Mouse (Mus musculus) kidney, embryonic 16.5 days (tissue): ENCODE data around the gene Cdca7. TPM values are rescaled to one million over a fixed set of nuclear protein-coding genes. Genes with fewer than 3 reads are reported as not detected.
A peak's percentile ranks its signal among the peaks of the same experiment; 100 is the strongest.

Source experiments
- ATAC-seq: fragments of 200-750 bp; cut with Nextera tagmentation; 2 replicates; pipeline ENCODE4 v1.8.0; 2017; ENCODE audit warnings: moderate TSS enrichment; ENCODE audit not compliant: low FRiP score, low TSS enrichment
- H3K27ac ChIP-seq: fragments of 300-500 bp; sonication (generic); 2 replicates; pipeline ENCODE4 v1.5.1; 2014; ENCODE audit warnings: low read length
- H3K27me3 ChIP-seq: fragments of 300-500 bp; sonication (generic); 2 replicates; pipeline ENCODE4 v1.6.1; 2014; ENCODE audit warnings: low read length, control low read depth, mixed read lengths; ENCODE audit not compliant: insufficient read depth
- H3K36me3 ChIP-seq: fragments of 300-500 bp; sonication (generic); 2 replicates; pipeline ENCODE4 v1.6.1; 2014; ENCODE audit warnings: low read length, control low read depth, mixed read lengths; ENCODE audit not compliant: insufficient read depth
- H3K4me1 ChIP-seq: fragments of 300-500 bp; sonication (generic); 2 replicates; pipeline ENCODE4 v1.6.1; 2014; ENCODE audit warnings: low read length, control low read depth, mixed read lengths; ENCODE audit not compliant: insufficient read depth
- H3K4me2 ChIP-seq: fragments of 300-500 bp; sonication (generic); replicated peaks from 2 replicates; pipeline ENCODE4 v1.6.1; 2014; ENCODE audit warnings: low read depth, low read length
- H3K4me3 ChIP-seq: fragments of 300-500 bp; sonication (generic); 2 replicates; pipeline ENCODE4 v1.5.1; 2014; ENCODE audit warnings: mild to moderate bottlenecking, low read length
- H3K9ac ChIP-seq: fragments of 300-500 bp; sonication (generic); replicated peaks from 2 replicates; pipeline ENCODE4 v1.6.1; 2014; ENCODE audit warnings: low read length
- H3K9me3 ChIP-seq: fragments of 300-500 bp; sonication (generic); 2 replicates; pipeline ENCODE4 v1.6.1; 2016; ENCODE audit warnings: low read length, control low read depth
- WGBS: fragments of 180-500 bp; shearing (Covaris S2); extraction: QIAGEN DNeasy Blood & Tissue Kit; methylation state at CpG from one replicate; pipeline ENCODE4 v1.1.7; 2014; 5-methylcytosine and 5-hydroxymethylcytosine counted together
- polyA plus RNA-seq: library from polyadenylated mRNA; unstranded; fragments of >200 nt; fragmentation: Nextera tagmentation; extraction: Ambion mirVana; gene quantifications from 2 replicates; pipeline ENCODE4 v1.2.1, GENCODE M21; 2015

Cdca7 gene
- polyA plus RNA-seq, 1 experiment from 2014 or later, result 165 TPM

- WGBS, result 81% methylated on average over 8 of the region's 8 CpGs
- no peak overlapping the region for H3K4me2 ChIP-seq
These were observed 32.9 kb downstream of the Cdca7 start for GRCm38 (mm10) chr2:72508891-72509290.

DNA sequence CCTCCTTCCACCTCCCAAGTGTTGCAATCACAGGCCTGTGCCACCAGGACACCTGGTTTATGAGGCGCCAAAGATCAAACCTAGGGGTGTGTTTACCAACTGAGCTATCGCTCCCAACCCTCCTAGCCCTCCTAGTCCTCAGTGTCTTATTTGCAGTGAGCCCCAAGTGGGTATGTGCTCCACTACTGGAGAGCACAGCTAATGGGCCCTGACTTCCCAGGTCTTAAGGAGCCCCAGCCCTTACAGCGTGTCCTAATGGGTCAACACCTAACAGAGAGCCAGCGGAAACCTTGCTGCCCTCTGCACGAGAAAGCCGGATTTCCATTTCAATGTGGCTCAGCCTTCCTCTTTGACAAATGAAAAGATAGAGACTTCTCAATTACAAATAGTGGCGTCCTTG is 39.6 kb downstream of the Cdca7 start:
- Histone ChIP-seq H3K36me3 (no peaks in the 10 kb centered on the region), H3K9me3 (no peaks in the 10 kb centered on the region), H3K9ac (no peak overlapping the region), H3K4me3 (no peak overlapping the region), H3K27ac (no peak overlapping the region), H3K4me1 (peaks cover 8% of the 10 kb centered on the region), H3K4me2 (no peak overlapping the region), H3K27me3 (peaks cover 12% of the 10 kb centered on the region)
- 20% methylated on average over 7 of the region's 7 CpGs for WGBS
- peak; percentile 67; the same call in 1 of the 2 replicates for ATAC-seq

More at GRCm38 (mm10) chr2:72508891-72509290, 32.9 kb downstream of the Cdca7 start:
- Histone ChIP-seq H3K36me3 (no peaks in the 10 kb centered on the region), H3K27ac (no peak overlapping the region), H3K27me3 (no peaks in the 10 kb centered on the region), H3K9ac (no peak overlapping the region), H3K4me3 (no peak overlapping the region), H3K9me3 (no peaks in the 10 kb centered on the region), H3K4me1 (peaks cover 10% of the 10 kb centered on the region)
- no peak for ATAC-seq

DNA sequence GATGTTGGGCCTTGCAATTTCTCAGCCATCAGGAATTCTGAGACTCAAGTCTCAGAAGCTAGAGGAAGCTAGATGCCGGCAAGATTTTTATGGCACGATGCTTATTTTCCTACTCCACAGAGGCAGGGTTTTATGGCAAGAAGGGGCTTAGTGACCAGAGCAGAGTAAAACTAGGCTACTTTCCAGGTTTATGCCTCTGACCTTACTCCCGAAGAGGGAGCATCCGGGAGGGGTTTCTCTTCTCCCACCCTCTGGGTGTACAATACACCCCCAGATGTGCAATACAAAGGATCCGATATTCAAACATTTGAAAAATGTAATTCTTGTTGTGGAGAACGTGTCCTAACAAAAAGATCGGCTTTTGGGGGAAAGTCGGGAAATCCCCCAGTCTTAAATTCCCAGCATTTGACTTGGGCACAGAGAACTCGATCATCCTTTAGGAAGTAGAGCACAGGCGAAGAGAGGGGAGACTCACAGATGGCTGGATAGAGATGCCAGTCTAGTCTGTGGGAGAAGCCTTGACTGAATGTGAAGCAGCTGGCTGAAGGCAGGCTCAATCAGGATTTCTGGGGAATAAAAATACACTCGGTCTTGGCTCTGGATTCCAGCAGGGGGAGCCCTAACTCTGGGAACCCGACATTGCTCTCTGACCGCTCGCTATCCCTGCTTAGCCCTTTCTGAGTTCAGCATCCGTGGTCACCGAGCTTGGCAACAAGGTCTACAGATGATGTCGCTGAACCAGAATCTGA is 40.2 kb downstream of the Cdca7 start:
- peak overlapping the region; percentile 40 for H3K4me2 ChIP-seq
- ATAC-seq, result peak; percentile 80; the same call in 1 of the 2 replicates
- 10% methylated on average over 17 of the region's 17 CpGs for WGBS

GRCm38 (mm10) chr2:72516720-72517089 is 40.7 kb downstream of the Cdca7 start:
- H3K27me3 ChIP-seq, result peaks cover 12% of the 10 kb centered on the region
- 31% methylated on average over 8 of the region's 8 CpGs for WGBS
- H3K4me2 ChIP-seq, result peak overlapping the region; percentile 11; the same call in 1 of the 2 replicates
- no peak for ATAC-seq
- no peak overlapping the region for H3K27ac ChIP-seq
- peaks cover 8% of the 10 kb centered on the region for H3K4me1 ChIP-seq
- no peaks in the 10 kb centered on the region for H3K36me3 ChIP-seq
- H3K9ac ChIP-seq, result no peak overlapping the region
- H3K4me3 ChIP-seq, result no peak overlapping the region
- no peaks in the 10 kb centered on the region for H3K9me3 ChIP-seq

More for the DNA sequence above, 40.2 kb downstream of the Cdca7 start:
- Histone ChIP-seq H3K9ac (peak overlapping the region; percentile 50; the same call in 1 of the 2 replicates), H3K4me1 (peaks cover 8% of the 10 kb centered on the region), H3K27ac (no peak overlapping the region), H3K9me3 (no peaks in the 10 kb centered on the region), H3K27me3 (peaks cover 12% of the 10 kb centered on the region), H3K36me3 (no peaks in the 10 kb centered on the region), H3K4me3 (peak overlapping the region; percentile 18; the same call in 1 of the 2 replicates)

DNA sequence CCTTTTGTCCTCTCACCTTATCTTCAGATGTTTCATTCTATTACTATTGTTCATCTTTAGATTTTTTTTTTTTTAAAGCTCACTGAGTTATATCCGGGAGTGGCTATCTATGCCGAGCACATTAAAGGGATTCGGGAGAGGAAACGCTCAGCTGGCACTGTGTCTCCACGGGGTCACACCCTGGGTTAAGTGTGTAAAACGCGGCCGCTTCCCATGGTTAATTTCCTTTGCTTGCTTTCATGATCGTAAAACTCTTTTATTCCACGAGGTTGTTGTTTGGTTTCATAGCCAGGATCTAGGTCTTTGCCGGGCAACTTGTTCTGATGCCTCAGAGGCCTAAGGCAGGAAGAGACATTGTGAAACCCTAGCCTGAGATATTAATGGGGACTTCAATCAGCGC is 48.1 kb downstream of the Cdca7 start:
- Histone ChIP-seq H3K36me3 (no peaks in the 10 kb centered on the region), H3K9ac (no peak overlapping the region), H3K9me3 (no peaks in the 10 kb centered on the region), H3K4me2 (no peak overlapping the region), H3K4me1 (peaks cover 11% of the 10 kb centered on the region; the same call in 1 of the 2 replicates), H3K27ac (0 out of 2 replicates have a peak overlapping the region, but pooled peaks have one; percentile 11), H3K4me3 (no peak overlapping the region), H3K27me3 (no peaks in the 10 kb centered on the region)
- 10% methylated on average over 12 of the region's 12 CpGs for WGBS
- no peak for ATAC-seq

- H3K27ac ChIP-seq, result no peak overlapping the region
- H3K9ac ChIP-seq, result no peak overlapping the region
- H3K36me3 ChIP-seq, result no peaks in the 10 kb centered on the region
- peaks cover 14% of the 10 kb centered on the region; the same call in 1 of the 2 replicates for H3K4me1 ChIP-seq
- no peak overlapping the region for H3K4me2 ChIP-seq
- no peak overlapping the region for H3K4me3 ChIP-seq
- WGBS, result 87% methylated on average over 3 of the region's 3 CpGs
- no peaks in the 10 kb centered on the region for H3K9me3 ChIP-seq
- H3K27me3 ChIP-seq, result no peaks in the 10 kb centered on the region
- ATAC-seq, result no peak
These were observed 49.6 kb downstream of the Cdca7 start for GRCm38 (mm10) chr2:72525556-72525955.

DNA sequence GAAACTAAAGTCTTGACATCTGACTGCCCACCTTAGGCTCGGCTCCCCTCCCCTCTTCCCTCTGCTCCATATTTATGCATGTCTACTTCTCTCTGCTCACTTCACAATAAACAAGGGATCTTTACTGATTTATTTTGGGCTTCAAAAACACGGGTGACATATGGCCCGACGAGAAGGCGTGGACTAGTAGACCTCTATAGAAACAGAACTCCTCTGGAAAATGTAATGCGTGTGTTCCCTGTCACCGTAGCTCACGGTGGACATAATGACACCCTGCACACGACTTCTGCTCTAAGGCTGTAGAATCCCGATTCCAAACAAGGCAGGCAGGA is 53.0 kb downstream of the Cdca7 start:
- Histone ChIP-seq H3K36me3 (no peaks in the 10 kb centered on the region), H3K9me3 (no peaks in the 10 kb centered on the region), H3K4me3 (no peak overlapping the region), H3K4me1 (peaks cover 9% of the 10 kb centered on the region; the same call in 1 of the 2 replicates), H3K27ac (no peak overlapping the region), H3K4me2 (peak overlapping the region; percentile 39; the same call in 1 of the 2 replicates), H3K9ac (no peak overlapping the region), H3K27me3 (no peaks in the 10 kb centered on the region)
- WGBS, result 62% methylated on average over 10 of the region's 10 CpGs
- ATAC-seq, result no peak

DNA sequence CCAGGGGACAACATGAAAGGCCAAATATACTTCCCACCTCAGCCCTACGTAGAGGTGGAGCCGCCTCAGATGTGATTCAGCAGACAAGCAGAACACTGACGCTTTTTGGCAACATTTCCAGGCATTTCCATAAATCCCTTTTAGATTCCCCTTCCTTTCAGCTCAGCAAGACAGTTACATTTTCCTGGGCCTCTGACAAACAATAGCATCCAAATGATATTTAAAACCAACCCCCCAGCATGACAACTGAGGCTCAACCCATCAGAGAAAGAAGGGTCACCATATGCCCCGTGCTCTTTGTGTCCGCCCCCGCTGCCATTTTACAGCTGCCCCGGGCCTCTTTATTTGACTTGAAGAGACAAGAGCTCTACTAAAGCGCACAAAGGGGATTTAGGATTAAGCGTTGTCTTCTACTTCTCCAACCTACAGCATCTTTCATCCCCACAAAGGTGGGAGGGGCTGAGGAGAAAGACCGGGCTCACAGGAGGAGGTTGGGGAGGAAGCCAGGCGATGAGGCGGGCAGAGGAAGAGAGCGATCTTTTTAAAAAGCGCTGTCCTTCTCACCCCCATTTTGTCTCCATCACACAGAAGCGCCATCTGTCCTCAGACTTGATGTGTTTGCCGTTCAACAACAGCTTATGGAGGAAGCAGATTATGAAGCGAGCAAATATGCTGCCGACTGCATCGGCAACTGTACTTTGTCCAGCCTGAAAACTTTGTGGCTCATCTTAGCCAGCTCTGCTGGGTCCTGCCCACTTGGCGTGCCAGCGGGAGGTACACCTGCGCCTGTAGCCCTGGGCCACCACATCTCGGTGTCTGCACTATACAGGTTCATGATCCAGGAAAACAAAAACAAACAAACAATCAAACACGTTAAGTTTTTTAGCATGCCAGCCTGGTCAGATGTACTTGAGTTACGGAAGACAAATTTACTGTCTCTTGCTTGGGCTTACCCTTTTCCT is 53.7 kb downstream of the Cdca7 start:
- peak overlapping the region; percentile 39 for H3K4me2 ChIP-seq
- no peak overlapping the region for H3K4me3 ChIP-seq
- no peak for ATAC-seq
- H3K27ac ChIP-seq, result no peak overlapping the region
- H3K9ac ChIP-seq, result no peak overlapping the region
- 40% methylated on average over 25 of the region's 25 CpGs for WGBS
- no peaks in the 10 kb centered on the region for H3K36me3 ChIP-seq
- no peaks in the 10 kb centered on the region for H3K27me3 ChIP-seq
- H3K4me1 ChIP-seq, result 0 out of 2 replicates have a peak, but pooled peaks cover 3% of the 10 kb centered on the region
- H3K9me3 ChIP-seq, result no peaks in the 10 kb centered on the region

DNA sequence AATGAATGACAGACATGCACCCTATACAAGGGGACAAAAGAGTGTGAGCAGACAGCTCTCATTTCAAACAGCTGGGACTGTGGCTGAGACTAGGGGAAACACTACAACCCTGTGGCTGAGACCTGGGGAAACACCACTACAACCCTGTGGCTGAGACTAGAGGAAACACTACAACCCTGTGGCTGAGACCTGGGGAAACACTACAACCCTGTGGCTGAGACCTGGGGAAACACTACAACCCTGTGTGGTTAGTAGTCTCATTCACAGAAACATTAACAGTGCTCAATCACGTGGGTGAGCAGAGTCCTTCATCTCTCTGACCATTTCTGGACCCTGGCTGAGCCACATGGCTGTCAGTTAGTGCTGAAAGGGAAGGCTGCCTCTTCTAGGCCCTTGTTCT is 59.9 kb downstream of the Cdca7 start:
- no peak overlapping the region for H3K4me3 ChIP-seq
- H3K27ac ChIP-seq, result no peak overlapping the region
- no peak overlapping the region for H3K4me2 ChIP-seq
- H3K4me1 ChIP-seq, result no peaks in the 10 kb centered on the region
- H3K36me3 ChIP-seq, result no peaks in the 10 kb centered on the region
- WGBS, result 15% methylated on average over 1 of the region's 1 CpGs
- no peak for ATAC-seq
- H3K9ac ChIP-seq, result no peak overlapping the region
- no peaks in the 10 kb centered on the region for H3K9me3 ChIP-seq
- H3K27me3 ChIP-seq, result no peaks in the 10 kb centered on the region
